Mouse (Mus musculus): ENCODE measurements around the gene Polr2b. TPM values are rescaled to one million over a fixed set of nuclear protein-coding genes. Genes with fewer than 3 reads are reported as not detected.

Gene Polr2b
- polyA plus RNA-seq, 1 experiment: not detected

DNA sequence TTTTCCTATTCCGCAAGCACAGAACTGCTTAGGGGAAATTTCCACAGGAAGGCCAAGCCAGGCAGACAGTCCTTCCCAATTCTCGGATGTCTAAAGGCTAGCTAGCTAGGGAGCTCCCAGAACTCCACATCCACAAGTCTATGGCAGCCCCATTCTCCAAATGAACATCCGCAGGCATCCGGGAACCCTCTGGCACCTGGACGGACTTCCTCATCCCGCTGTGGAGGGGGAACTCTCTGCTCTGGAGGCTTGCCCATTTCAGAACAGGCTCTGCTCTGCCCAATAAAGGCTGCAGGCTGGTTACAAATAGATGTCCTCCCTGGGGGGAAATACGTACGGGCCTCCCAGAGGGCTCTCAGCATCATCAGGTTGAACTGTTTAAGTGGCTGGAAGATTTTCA is 56.4 kb downstream of the Polr2b start:
- WGBS: 82% methylated on average over 8 of the region's 8 CpGs

DNA sequence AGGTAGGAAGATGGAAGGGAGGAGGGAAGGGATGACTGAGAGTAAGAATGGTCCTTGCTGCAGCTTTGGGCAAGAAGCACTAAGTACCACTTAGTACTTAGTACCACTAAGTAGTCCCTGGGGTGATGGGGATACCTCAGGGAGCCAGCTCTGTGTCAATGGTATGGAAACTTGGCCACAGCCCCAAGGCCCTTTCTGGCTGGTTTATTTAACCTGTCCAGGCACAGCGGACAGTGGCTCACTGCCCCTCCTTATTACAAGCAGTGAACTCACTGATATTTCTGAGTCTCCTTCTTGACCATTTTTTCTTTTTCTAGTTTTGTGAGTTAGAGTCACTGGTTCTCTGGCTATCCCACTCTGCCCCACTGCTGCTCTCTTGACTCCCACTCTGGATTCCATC is 57.2 kb downstream of the Polr2b start:
- no peak overlapping the region for H3K4me3 ChIP-seq (ENCODE audit: insufficient read depth, low read depth, low read length)
- WGBS: 86% methylated on average over 1 of the region's 1 CpGs
- no peak for TF ChIP-seq CTCF (IDR thresholded peaks at IDR 0.05; ENCODE audit: insufficient read depth, low read depth, low read length)
- no peak for TF ChIP-seq POLR2A (IDR thresholded peaks at IDR 0.05; ENCODE audit: insufficient read depth, low read depth, low read length)
- H3K4me1 ChIP-seq (ENCODE audit: control insufficient read depth, insufficient read depth, low read length): peaks cover 3% of the 10 kb centered on the region; the same call in 1 of the 2 replicates
- no peak overlapping the region for H3K27ac ChIP-seq (ENCODE audit: insufficient read depth, low read depth, low read length)

More for the DNA sequence above, 56.4 kb downstream of the Polr2b start:
- Histone ChIP-seq H3K4me1 (ENCODE audit: control insufficient read depth, insufficient read depth, low read length) (peaks cover 3% of the 10 kb centered on the region; the same call in 1 of the 2 replicates), H3K27ac (ENCODE audit: insufficient read depth, low read depth, low read length) (no peak overlapping the region), H3K4me3 (ENCODE audit: insufficient read depth, low read depth, low read length) (no peak overlapping the region)
- TF ChIP-seq POLR2A (IDR thresholded peaks at IDR 0.05; ENCODE audit: insufficient read depth, low read depth, low read length): no peak

DNA sequence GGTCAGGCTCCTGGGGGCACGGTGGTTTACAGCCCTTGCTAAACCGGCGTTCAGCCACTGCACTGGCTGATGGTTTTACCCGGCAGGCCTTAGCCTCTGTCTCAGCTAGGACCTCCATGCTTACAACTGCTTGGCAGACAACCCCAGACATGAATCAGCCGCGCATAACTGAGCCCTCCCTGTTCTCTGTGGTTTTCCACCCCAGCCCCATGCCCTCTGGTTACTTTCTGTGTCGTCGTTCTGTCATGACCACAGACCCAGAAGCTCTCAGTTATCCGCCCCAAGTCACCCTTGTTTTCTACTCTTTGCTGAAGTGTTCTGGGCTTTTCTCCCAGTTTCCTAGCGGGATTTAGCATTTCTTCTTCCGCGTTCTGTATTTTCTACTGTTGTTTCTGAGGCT is 57.7 kb downstream of the Polr2b start:
- WGBS: 55% methylated on average over 12 of the region's 12 CpGs
- no peak overlapping the region for H3K4me3 ChIP-seq (ENCODE audit: insufficient read depth, low read depth, low read length)
- H3K4me1 ChIP-seq (ENCODE audit: control insufficient read depth, insufficient read depth, low read length): peaks cover 3% of the 10 kb centered on the region; the same call in 1 of the 2 replicates
- TF ChIP-seq CTCF (IDR thresholded peaks at IDR 0.05; ENCODE audit: insufficient read depth, low read depth, low read length) (no peak), POLR2A (IDR thresholded peaks at IDR 0.05; ENCODE audit: insufficient read depth, low read depth, low read length) (no peak)
- no peak overlapping the region for H3K27ac ChIP-seq (ENCODE audit: insufficient read depth, low read depth, low read length)

DNA sequence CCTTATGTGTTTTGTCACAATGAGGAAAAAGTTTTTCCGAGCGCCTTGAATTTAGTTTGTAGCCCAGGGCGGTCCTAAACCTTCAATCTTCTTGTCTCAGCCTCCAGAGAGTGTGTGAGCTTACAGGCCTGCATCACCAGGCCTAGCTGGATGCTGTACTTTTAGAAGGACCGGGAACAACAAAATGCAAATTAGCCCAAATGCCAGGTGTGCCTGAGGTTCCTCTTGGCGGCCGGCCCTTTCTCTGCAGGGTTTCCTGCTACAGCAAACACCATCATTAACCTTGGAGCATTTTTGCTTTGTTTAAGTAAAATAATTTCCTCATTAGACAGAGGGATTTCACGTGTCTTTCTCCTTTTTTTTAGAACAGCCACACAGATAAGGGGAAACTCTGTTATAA is 58.2 kb downstream of the Polr2b start:
- Histone ChIP-seq H3K4me1 (ENCODE audit: control insufficient read depth, insufficient read depth, low read length) (peaks cover 3% of the 10 kb centered on the region; the same call in 1 of the 2 replicates), H3K27ac (ENCODE audit: insufficient read depth, low read depth, low read length) (no peak overlapping the region), H3K4me3 (ENCODE audit: insufficient read depth, low read depth, low read length) (no peak overlapping the region)
- TF ChIP-seq CTCF (IDR thresholded peaks at IDR 0.05; ENCODE audit: insufficient read depth, low read depth, low read length): no peak
- no peak for TF ChIP-seq POLR2A (IDR thresholded peaks at IDR 0.05; ENCODE audit: insufficient read depth, low read depth, low read length)
- 59% methylated on average over 7 of the region's 7 CpGs for WGBS

DNA sequence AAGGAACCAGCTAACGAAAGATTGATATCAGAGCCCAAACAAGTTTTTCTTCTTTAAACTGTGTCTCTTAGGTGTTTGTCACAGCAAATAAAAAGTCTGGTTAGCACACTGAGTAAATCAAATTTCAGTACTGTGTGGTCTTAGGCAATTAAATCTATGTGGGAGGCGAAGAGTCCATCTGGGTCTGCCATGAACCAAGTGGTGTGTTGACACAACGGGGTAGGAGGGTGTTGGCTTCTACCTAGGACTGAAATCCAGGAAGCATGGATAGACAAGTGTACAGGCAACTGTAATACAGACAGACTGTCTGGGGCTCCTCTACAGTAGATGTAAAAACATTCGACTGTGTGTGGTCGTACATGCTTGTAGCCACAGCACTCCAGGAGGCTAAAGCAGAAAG is 59.4 kb downstream of the Polr2b start:
- Histone ChIP-seq H3K4me1 (ENCODE audit: control insufficient read depth, insufficient read depth, low read length) (peaks cover 3% of the 10 kb centered on the region; the same call in 1 of the 2 replicates), H3K27ac (ENCODE audit: insufficient read depth, low read depth, low read length) (no peak overlapping the region), H3K4me3 (ENCODE audit: insufficient read depth, low read depth, low read length) (no peak overlapping the region)
- TF ChIP-seq POLR2A (IDR thresholded peaks at IDR 0.05; ENCODE audit: insufficient read depth, low read depth, low read length) (no peak), CTCF (IDR thresholded peaks at IDR 0.05; ENCODE audit: insufficient read depth, low read depth, low read length) (no peak)
- WGBS: 90% methylated on average over 5 of the region's 5 CpGs

DNA sequence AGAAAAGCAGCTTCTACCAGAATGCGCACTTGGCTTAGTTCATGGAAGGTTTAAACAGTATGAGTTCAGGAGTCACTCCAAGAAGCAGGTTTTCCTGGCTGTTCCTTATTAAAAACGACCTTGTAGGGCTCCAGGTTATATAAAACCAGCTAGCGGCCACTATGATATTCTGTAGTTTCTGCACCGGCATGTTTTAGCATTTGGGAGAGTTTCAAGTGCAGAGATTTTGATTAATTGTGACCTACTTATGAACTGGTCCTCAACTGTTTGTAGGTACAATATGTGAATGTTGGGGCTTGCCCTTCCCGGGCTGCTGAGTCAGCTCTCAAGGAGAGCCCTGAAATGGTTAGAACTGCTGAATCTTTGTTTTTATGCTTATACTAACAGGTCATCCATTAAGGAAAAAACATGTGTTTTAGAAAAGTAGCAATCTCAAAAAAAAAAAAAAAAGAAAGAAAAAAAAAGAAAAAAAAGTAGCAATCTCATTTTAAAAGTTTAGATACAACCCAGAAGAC is 60.5 kb downstream of the Polr2b start:
- TF ChIP-seq POLR2A (IDR thresholded peaks at IDR 0.05; ENCODE audit: insufficient read depth, low read depth, low read length) (no peak), CTCF (IDR thresholded peaks at IDR 0.05; ENCODE audit: insufficient read depth, low read depth, low read length) (no peak)
- H3K4me1 ChIP-seq (ENCODE audit: control insufficient read depth, insufficient read depth, low read length): peaks cover 3% of the 10 kb centered on the region; the same call in 1 of the 2 replicates
- 84% methylated on average over 5 of the region's 5 CpGs for WGBS
- H3K4me3 ChIP-seq (ENCODE audit: insufficient read depth, low read depth, low read length): no peak overlapping the region
- no peak overlapping the region for H3K27ac ChIP-seq (ENCODE audit: insufficient read depth, low read depth, low read length)

DNA sequence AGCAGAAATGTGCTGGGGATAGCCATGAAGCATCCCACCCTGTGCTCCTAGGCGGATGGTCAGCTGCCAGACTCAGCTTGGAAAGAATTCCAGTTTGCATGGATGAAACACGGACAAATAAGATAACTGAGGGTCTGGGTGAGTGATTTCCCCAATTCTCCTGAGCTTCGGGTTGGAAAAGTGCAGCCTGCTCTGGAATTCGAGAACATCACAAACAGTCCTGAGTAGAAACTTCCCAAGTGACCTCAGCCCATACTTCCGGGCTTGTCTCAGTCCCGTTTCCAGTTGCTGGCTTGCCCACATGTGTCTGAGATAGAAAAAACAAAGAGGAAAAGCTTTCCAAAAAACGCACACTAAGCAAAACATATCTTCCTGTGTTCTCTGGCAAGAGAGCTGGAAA is 62.3 kb downstream of the Polr2b start:
- no peak for TF ChIP-seq POLR2A (IDR thresholded peaks at IDR 0.05; ENCODE audit: insufficient read depth, low read depth, low read length)
- no peak for TF ChIP-seq CTCF (IDR thresholded peaks at IDR 0.05; ENCODE audit: insufficient read depth, low read depth, low read length)
- 84% methylated on average over 7 of the region's 7 CpGs for WGBS
- H3K27ac ChIP-seq (ENCODE audit: insufficient read depth, low read depth, low read length): no peak overlapping the region
- H3K4me1 ChIP-seq (ENCODE audit: control insufficient read depth, insufficient read depth, low read length): peaks cover 3% of the 10 kb centered on the region; the same call in 1 of the 2 replicates
- no peak overlapping the region for H3K4me3 ChIP-seq (ENCODE audit: insufficient read depth, low read depth, low read length)

DNA sequence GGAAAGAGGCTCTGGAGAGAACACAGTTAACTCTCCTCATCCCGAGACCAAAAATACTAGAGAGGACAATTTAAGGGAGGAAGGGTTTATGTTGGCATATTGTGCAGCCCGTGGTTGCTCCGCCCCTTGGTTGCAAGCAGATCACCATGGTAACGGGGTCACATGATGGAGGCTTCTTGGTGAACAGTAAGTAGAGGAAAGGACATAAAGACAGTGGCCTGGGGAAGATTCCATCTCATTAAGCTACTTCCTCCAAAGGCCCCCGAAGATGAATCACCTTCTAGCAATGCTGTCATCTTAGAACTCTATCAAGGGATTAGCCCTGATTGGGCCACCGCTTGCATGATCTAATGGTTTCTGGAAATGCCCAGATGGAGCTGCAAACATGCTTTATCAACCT is 62.8 kb downstream of the Polr2b start:
- H3K27ac ChIP-seq (ENCODE audit: insufficient read depth, low read depth, low read length): no peak overlapping the region
- H3K4me1 ChIP-seq (ENCODE audit: control insufficient read depth, insufficient read depth, low read length): no peaks in the 10 kb centered on the region
- no peak overlapping the region for H3K4me3 ChIP-seq (ENCODE audit: insufficient read depth, low read depth, low read length)
- TF ChIP-seq CTCF (IDR thresholded peaks at IDR 0.05; ENCODE audit: insufficient read depth, low read depth, low read length) (no peak), POLR2A (IDR thresholded peaks at IDR 0.05; ENCODE audit: insufficient read depth, low read depth, low read length) (no peak)
- WGBS: 59% methylated on average over 6 of the region's 6 CpGs

DNA sequence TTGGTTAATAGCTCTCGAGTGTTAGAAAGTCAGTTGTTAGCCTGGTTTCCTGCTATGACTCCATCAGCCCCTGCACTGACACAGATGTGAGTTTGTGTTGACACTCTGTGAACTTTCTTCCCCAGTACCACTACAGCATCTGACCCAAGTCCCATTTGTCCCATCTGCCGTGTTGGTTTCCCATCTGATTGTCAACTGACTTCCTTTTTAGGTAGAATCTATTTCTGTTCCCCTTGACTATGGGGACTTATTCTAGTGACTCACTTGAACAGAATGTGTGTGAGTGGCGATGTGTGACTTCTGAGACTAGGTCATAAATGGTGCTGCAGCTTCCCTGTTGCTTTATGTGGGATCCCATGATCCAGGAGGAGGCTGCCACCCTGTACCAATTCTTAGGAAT is 65.0 kb downstream of the Polr2b start:
- no peak overlapping the region for H3K27ac ChIP-seq (ENCODE audit: insufficient read depth, low read depth, low read length)
- WGBS: 77% methylated on average over 3 of the region's 3 CpGs
- H3K4me1 ChIP-seq (ENCODE audit: control insufficient read depth, insufficient read depth, low read length): no peaks in the 10 kb centered on the region
- no peak overlapping the region for H3K4me3 ChIP-seq (ENCODE audit: insufficient read depth, low read depth, low read length)
- TF ChIP-seq POLR2A (IDR thresholded peaks at IDR 0.05; ENCODE audit: insufficient read depth, low read depth, low read length) (no peak), CTCF (IDR thresholded peaks at IDR 0.05; ENCODE audit: insufficient read depth, low read depth, low read length) (no peak)

DNA sequence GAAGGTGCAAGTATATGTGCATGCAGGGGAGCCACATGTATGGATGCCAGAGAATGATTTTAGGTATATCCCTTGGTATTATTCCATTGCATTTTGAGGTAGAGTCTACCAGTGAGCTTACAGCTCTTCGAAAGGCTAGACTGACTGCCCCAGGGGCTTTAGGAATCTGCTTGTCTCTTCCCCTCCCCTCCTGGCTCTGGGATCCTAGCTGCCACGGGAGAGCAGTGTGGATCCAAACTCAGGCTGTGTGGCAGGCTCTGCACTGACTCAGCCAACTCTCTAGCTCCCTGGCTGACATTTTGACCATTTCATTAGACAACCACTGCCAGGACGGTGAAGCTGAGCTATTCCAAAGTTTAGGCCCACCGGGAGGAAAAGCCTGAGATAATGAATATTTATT is 65.6 kb downstream of the Polr2b start:
- Histone ChIP-seq H3K4me1 (ENCODE audit: control insufficient read depth, insufficient read depth, low read length) (no peaks in the 10 kb centered on the region), H3K4me3 (ENCODE audit: insufficient read depth, low read depth, low read length) (no peak overlapping the region), H3K27ac (ENCODE audit: insufficient read depth, low read depth, low read length) (no peak overlapping the region)
- WGBS: 72% methylated on average over 4 of the region's 4 CpGs
- TF ChIP-seq POLR2A (IDR thresholded peaks at IDR 0.05; ENCODE audit: insufficient read depth, low read depth, low read length): no peak
- TF ChIP-seq CTCF (IDR thresholded peaks at IDR 0.05; ENCODE audit: insufficient read depth, low read depth, low read length): no peak

Measured in olfactory bulb, adult 2 months (tissue).